Mouse (Mus musculus) hindbrain, embryonic 14.5 days (tissue): ENCODE results near the gene Gm45808. TPM values are rescaled to one million over a fixed set of nuclear protein-coding genes. Genes with fewer than 3 reads are reported as not detected.

Experiments used
- ATAC-seq: fragments of 200-750 bp; cut with Nextera tagmentation; 2 replicates; pipeline ENCODE4 v1.8.0; 2017; ENCODE audit warnings: moderate number of reproducible peaks, mild to moderate bottlenecking, moderate TSS enrichment, moderate library complexity; ENCODE audit not compliant: low FRiP score
- DNase-seq: peaks from one replicate; pipeline ENCODE4 v3.0.0-alpha.2; 2015; ENCODE audit warnings: low spot score
- H3K27ac ChIP-seq: fragments of 300-500 bp; sonication (generic); 2 replicates; pipeline ENCODE4 v1.5.1; 2014; ENCODE audit warnings: mild to moderate bottlenecking, moderate library complexity
- H3K27me3 ChIP-seq: fragments of 300-500 bp; sonication (generic); 2 replicates; pipeline ENCODE4 v1.6.1; 2014; ENCODE audit warnings: mild to moderate bottlenecking, low read length, mixed read lengths; ENCODE audit not compliant: control insufficient read depth, insufficient read depth
- H3K36me3 ChIP-seq: fragments of 300-500 bp; sonication (generic); replicated peaks from 2 replicates; pipeline ENCODE4 v1.6.1; 2014; ENCODE audit not compliant: control insufficient read depth, insufficient read depth
- H3K4me1 ChIP-seq: fragments of 300-500 bp; sonication (generic); replicated peaks from 2 replicates; pipeline ENCODE4 v1.6.1; 2014; ENCODE audit warnings: antibody characterized with exemption, low read length, mixed read lengths; ENCODE audit not compliant: control insufficient read depth, insufficient read depth
- H3K4me2 ChIP-seq: fragments of 300-500 bp; sonication (generic); replicated peaks from 2 replicates; pipeline ENCODE4 v1.6.1; 2014; ENCODE audit warnings: mild to moderate bottlenecking, moderate library complexity
- H3K4me3 ChIP-seq: fragments of 300-500 bp; sonication (generic); replicated peaks from 2 replicates; pipeline ENCODE4 v1.5.1; 2014; ENCODE audit warnings: mild to moderate bottlenecking, low read length
- H3K9ac ChIP-seq: fragments of 300-500 bp; sonication (generic); 2 replicates; pipeline ENCODE4 v1.6.1; 2014
- H3K9me3 ChIP-seq: fragments of 300-500 bp; sonication (generic); 2 replicates; pipeline ENCODE4 v1.6.1; 2016; ENCODE audit warnings: low read length; ENCODE audit not compliant: control insufficient read depth
- WGBS: fragments of 180-500 bp; shearing (Covaris S2); extraction: QIAGEN DNeasy Blood & Tissue Kit; methylation state at CpG from one replicate; pipeline ENCODE4 v1.1.7; 2014; 5-methylcytosine and 5-hydroxymethylcytosine counted together
- polyA plus RNA-seq: library from polyadenylated mRNA; unstranded; fragments of >200 nt; fragmentation: Nextera tagmentation; extraction: Ambion mirVana; gene quantifications from 2 replicates; pipeline ENCODE4 v1.2.1, GENCODE M21; 2014

Gene Gm45808
- polyA plus RNA-seq, 1 experiment from 2014 or later, result not detected

- H3K4me2 ChIP-seq, result no peak overlapping the region
- H3K9ac ChIP-seq, result no peak overlapping the region
- no peaks in the 10 kb centered on the region for H3K27me3 ChIP-seq
- H3K27ac ChIP-seq, result no peak overlapping the region
- H3K4me3 ChIP-seq, result no peak overlapping the region
- no peak for ATAC-seq
- H3K36me3 ChIP-seq, result peaks cover 57% of the 10 kb centered on the region
- no peaks in the 10 kb centered on the region for H3K4me1 ChIP-seq
- DNase-seq, result no peak
- no peaks in the 10 kb centered on the region for H3K9me3 ChIP-seq
These were observed 40.0 kb downstream of the Gm45808 start for GRCm38 (mm10) chr7:45446589-45446988.

GRCm38 (mm10) chr7:45443526-45444420 is 42.8 kb downstream of the Gm45808 start:
- DNase-seq (no peak), ATAC-seq (no peak)
- H3K9me3 ChIP-seq, result no peaks in the 10 kb centered on the region
- no peak overlapping the region for H3K27ac ChIP-seq
- 90% methylated on average over 22 of the region's 22 CpGs for WGBS
- H3K4me2 ChIP-seq, result no peak overlapping the region
- H3K27me3 ChIP-seq, result no peaks in the 10 kb centered on the region
- peaks cover 59% of the 10 kb centered on the region for H3K36me3 ChIP-seq
- H3K4me3 ChIP-seq, result no peak overlapping the region
- no peak overlapping the region for H3K9ac ChIP-seq
- H3K4me1 ChIP-seq, result no peaks in the 10 kb centered on the region

DNA sequence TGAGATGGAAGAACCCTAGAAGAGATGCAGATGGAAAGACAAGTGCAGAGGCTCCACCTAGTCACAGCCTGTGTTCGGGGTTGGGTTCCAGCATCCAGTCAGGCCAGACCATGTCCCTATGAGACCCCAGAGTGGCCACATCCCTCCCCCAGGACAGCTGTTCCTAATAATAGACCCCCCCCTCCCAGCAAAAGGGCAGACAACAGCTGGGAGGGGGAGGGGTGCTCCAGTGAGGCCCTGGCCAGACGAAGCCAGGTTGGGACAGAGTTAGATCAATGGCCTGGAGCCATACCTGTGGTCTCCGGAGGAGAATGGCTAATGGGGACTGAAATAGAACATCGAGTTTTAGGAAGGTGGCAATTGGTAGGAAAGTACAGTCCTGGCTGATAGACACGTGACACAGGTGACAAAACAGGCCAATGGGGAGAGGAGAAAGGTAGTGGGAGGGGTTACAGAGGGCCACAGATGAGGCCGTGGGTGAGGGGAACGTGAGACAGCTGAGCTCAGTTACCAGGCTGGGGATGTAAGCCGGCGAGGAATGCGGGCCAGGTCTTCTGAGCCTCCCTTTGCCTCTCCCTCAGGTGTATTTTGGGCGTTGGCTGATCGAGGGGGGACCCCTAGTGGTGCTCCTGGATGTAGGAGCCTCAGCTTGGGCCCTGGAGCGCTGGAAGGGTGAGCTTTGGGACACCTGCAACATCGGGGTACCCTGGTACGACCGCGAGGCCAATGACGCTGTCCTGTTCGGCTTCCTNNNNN is 48.9 kb downstream of the Gm45808 start, which contains the start of gene Ruvbl2:
TSS of gene Ruvbl2 (minus strand) at position 576 of the 756 bp plus-strand sequence.
- Histone ChIP-seq H3K4me2 (peak within 1 kb of the TSS; percentile 10; the same call in 1 of the 2 replicates), H3K36me3 (peaks cover 24% of the 10 kb centered on the region), H3K27me3 (no peaks in the 10 kb centered on the region), H3K9me3 (no peaks in the 10 kb centered on the region), H3K27ac (no peak within 1 kb of the TSS), H3K9ac (no peak within 1 kb of the TSS), H3K4me3 (no peak within 1 kb of the TSS), H3K4me1 (peaks cover 32% of the 10 kb centered on the region)
- WGBS, result 28% methylated on average over 19 of the region's 19 CpGs
- ATAC-seq, result no peak
- no peak for DNase-seq

DNA sequence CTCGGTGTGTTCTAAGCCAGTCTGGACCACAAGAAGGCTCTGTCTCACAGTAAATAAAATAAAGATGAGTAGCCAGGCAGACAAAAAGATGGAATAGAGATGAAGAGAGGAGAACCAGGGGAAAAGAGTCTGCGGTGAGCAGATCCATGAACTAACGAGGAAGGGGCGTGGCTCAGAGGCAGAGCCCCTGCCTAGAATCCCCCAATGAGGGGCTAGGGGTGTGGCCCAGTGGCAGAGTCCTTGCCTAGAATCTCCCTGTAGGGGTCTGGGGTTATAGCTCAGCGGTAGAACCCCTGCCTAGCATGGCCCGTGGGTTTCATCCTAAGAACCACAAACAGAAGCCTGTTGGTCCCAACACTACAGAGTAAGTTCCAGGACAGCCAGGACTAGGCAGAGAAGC is 49.6 kb downstream of the Gm45808 start:
- peaks cover 33% of the 10 kb centered on the region for H3K4me1 ChIP-seq
- H3K27ac ChIP-seq, result no peak overlapping the region
- WGBS, result 38% methylated on average over 6 of the region's 6 CpGs
- no peak overlapping the region for H3K4me3 ChIP-seq
- no peaks in the 10 kb centered on the region for H3K9me3 ChIP-seq
- no peak for DNase-seq
- H3K4me2 ChIP-seq, result 0 out of 2 replicates have a peak overlapping the region, but pooled peaks have one; percentile 10
- H3K9ac ChIP-seq, result no peak overlapping the region
- ATAC-seq, result no peak
- H3K27me3 ChIP-seq, result no peaks in the 10 kb centered on the region
- peaks cover 22% of the 10 kb centered on the region for H3K36me3 ChIP-seq

- DNase-seq (no peak), ATAC-seq (no peak)
- Histone ChIP-seq H3K27me3 (no peaks in the 10 kb centered on the region), H3K9ac (no peak overlapping the region), H3K36me3 (peaks cover 22% of the 10 kb centered on the region), H3K4me2 (0 out of 2 replicates have a peak overlapping the region, but pooled peaks have one; percentile 85), H3K4me1 (peaks cover 33% of the 10 kb centered on the region), H3K4me3 (no peak overlapping the region), H3K9me3 (no peaks in the 10 kb centered on the region), H3K27ac (no peak overlapping the region)
- WGBS, result 93% methylated on average over 5 of the region's 5 CpGs
These were observed 50.2 kb downstream of the Gm45808 start for GRCm38 (mm10) chr7:45436444-45436843.

DNA sequence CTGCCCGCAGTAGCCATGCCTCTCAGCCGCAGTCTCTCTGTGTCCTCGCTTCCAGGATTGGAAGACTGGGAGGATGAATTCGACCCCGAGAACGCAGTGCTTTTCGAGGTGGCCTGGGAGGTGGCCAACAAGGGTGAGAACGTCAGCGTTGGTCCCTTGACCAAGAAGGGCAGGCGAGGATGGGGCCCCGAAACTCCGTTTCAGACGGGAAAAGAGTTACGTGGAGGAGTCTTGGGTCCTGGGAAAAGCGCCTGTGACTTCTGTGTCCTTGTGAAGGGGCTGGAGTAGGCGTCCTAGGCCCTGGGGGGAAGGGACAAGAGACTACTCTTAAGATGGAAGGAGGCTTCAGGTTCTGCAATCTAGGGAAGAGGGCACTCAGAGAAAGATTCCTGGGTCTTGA is 51.6 kb downstream of the Gm45808 start:
- H3K36me3 ChIP-seq, result peaks cover 25% of the 10 kb centered on the region
- H3K9me3 ChIP-seq, result no peaks in the 10 kb centered on the region
- H3K4me2 ChIP-seq, result peak overlapping the region; percentile 85
- peaks cover 33% of the 10 kb centered on the region for H3K4me1 ChIP-seq
- DNase-seq (no peak), ATAC-seq (no peak; the same call in 1 of the 2 replicates)
- WGBS, result 4% methylated on average over 16 of the region's 16 CpGs
- H3K27me3 ChIP-seq, result no peaks in the 10 kb centered on the region
- H3K27ac ChIP-seq, result peak overlapping the region; percentile 44
- peak overlapping the region; percentile 78 for H3K9ac ChIP-seq
- peak overlapping the region; percentile 75 for H3K4me3 ChIP-seq

DNA sequence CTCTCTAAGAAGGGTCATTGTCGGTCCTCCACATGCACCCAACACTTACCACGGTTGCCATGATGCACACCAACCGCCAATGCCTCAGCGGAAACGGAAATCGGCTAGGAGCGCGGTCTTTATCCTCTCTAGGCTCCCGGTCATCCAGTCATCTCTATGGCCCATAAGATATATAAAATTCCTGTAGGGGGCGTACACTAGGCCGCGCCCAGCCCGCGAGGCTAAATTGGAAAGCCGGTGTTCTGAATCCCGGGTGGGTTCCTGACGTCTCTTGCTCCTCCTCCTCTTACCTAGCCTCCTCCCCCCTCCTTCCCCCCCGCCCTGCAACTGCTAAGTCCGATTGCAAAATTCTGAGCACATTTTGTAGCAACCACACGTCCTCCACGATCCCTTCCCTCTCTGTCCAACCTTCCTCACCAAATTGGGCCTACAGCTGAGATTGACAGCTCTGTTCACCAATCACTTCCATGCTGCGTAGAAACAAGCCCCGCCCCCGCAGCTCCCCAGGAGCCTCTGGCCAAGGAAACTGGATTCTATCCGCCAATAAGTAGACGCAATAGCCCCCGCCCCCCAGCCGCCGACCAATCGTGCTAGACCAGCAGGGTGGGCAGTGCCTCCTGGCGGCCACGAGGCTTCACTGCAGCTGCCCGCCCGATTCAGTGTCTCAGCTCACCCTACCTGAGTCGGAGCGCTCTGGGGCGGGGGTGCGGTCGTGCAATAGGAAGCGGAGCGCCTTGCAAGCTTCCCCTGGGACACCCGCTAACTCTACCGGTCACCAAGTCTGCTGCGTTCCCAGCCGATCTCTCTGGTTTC is 52.2 kb downstream of the Gm45808 start, which contains the start of gene Gys1:
TSS of gene Gys1 (plus strand) at position 642 of the 813 bp plus-strand sequence.
- peak within 1 kb of the TSS; percentile 93 for H3K4me2 ChIP-seq
- WGBS, result under 1% methylated on average over 45 of the region's 45 CpGs
- H3K9ac ChIP-seq, result peak within 1 kb of the TSS; percentile 78
- peak; percentile 97 for ATAC-seq
- H3K27me3 ChIP-seq, result no peaks in the 10 kb centered on the region
- peak within 1 kb of the TSS; percentile 85 for H3K27ac ChIP-seq
- H3K36me3 ChIP-seq, result peaks cover 27% of the 10 kb centered on the region
- no peaks in the 10 kb centered on the region for H3K9me3 ChIP-seq
- H3K4me1 ChIP-seq, result peaks cover 33% of the 10 kb centered on the region
- peak within 1 kb of the TSS; percentile 75 for H3K4me3 ChIP-seq
- DNase-seq, result peak; percentile 100

GRCm38 (mm10) chr7:45433835-45434202 is 52.8 kb downstream of the Gm45808 start:
- no peaks in the 10 kb centered on the region for H3K9me3 ChIP-seq
- ATAC-seq, result no peak
- WGBS, result 1% methylated on average over 7 of the region's 7 CpGs
- peak overlapping the region; percentile 75 for H3K4me3 ChIP-seq
- peaks cover 33% of the 10 kb centered on the region for H3K4me1 ChIP-seq
- no peaks in the 10 kb centered on the region for H3K27me3 ChIP-seq
- DNase-seq, result no peak
- H3K27ac ChIP-seq, result peak overlapping the region; percentile 85
- H3K4me2 ChIP-seq, result peak overlapping the region; percentile 93
- H3K9ac ChIP-seq, result peak overlapping the region; percentile 77
- peaks cover 33% of the 10 kb centered on the region for H3K36me3 ChIP-seq
